Comparison of ENCODE assay signal across 26 mouse cellular contexts in genomic region chr11:107209818-107210217, GRCm38 (mm10). TPM values are rescaled to one million over a fixed set of nuclear protein-coding genes. Genes with fewer than 3 reads are reported as not detected.
DNase-seq lines count a peak whose midpoint lies in the region; ATAC-seq and TF ChIP-seq lines count a peak whose summit lies in the region.
"Had no signal": no experiment of that assay in that cellular context is flagged by ENCODE, and none has a peak within 500 bp of the region (broad histone marks: within the 10 kb centered on the region; RNA-seq: fewer than 3 reads in every experiment).

No protein-coding gene starts in this region.

- H3K27me3 ChIP-seq in E14TG2a.4 (ENCODE audit: insufficient read depth, low read length) = no peaks in the 10 kb centered on the region
- H3K27me3 ChIP-seq in intestine, embryonic 16.5 days (replicated peaks; ENCODE audit: control insufficient read depth, insufficient read depth, low read length) = no peaks in the 10 kb centered on the region
- H3K27me3 ChIP-seq: embryonic facial prominence, embryonic 13.5 days; forebrain, embryonic 15.5 days; hindbrain, embryonic 12.5 days; hindbrain, embryonic 15.5 days had no signal

- no peak for TF ChIP-seq POLR2A in brain, embryonic 14.5 days (IDR thresholded peaks at IDR 0.05; ENCODE audit: borderline replicate concordance, extremely low read depth, insufficient read depth, insufficient read length, poor library complexity, severe bottlenecking)

- H3K4me3 ChIP-seq in E14TG2a.4 (replicated peaks; ENCODE audit: low read length) (0 out of 2 replicates have a peak overlapping the region, but pooled peaks have one; percentile 30), ES-E14 (ENCODE audit: insufficient read depth in 1 of 2, low read depth in 1 of 2, low read length in 2 of 2, poor library complexity in 1 of 2, severe bottlenecking in 1 of 2) (0 out of 4 replicates have a peak overlapping the region, but pooled peaks of 1 of the 2 experiments have one; percentile 3)
- H3K4me3 ChIP-seq in intestine, embryonic 16.5 days (ENCODE audit: low read length) = no peak overlapping the region
- H3K4me3 ChIP-seq: embryonic facial prominence, embryonic 10.5 days; embryonic facial prominence, embryonic 13.5 days; forebrain, embryonic 10.5 days; forebrain, embryonic 15.5 days; gastrocnemius, adult 2 months; hindbrain, embryonic 12.5 days; hindbrain, embryonic 15.5 days had no signal

- no peak overlapping the region for H3K27ac ChIP-seq in ES-E14 (ENCODE audit: insufficient read depth, low read depth, low read length, poor library complexity, severe bottlenecking)
- H3K27ac ChIP-seq in intestine, embryonic 16.5 days (ENCODE audit: low read length) = no peak overlapping the region
- H3K27ac ChIP-seq: embryonic facial prominence, embryonic 10.5 days; embryonic facial prominence, embryonic 13.5 days; forebrain, embryonic 10.5 days; forebrain, embryonic 15.5 days; gastrocnemius, adult 2 months; hindbrain, embryonic 12.5 days; hindbrain, embryonic 15.5 days had no signal

- no peak for DNase-seq in frontal cortex, adult 2 months (ENCODE audit: extremely low spot score in 1 of 2, low spot score in 1 of 2)
- DNase-seq in ES-E14 (ENCODE audit: low read depth, low spot score) = peak; percentile 35
- DNase-seq in brain, embryonic 14.5 days (ENCODE audit: low read depth) = peak; percentile 30
- DNase-seq: adrenal gland, adult 2 months; adrenal gland, postnatal 14 days; B cell, adult 2 months; cerebellum, adult 11-12 months; cerebellum, adult 8-10 months; cerebellum, postnatal 10 days; cerebellum, postnatal 36 days; embryo, embryonic 11 days; gastrocnemius, adult 2 months; gastrocnemius, postnatal 14 days; heart, adult 11 months; kidney, adult 11 months had no signal

- H3K4me1 ChIP-seq in E14TG2a.4 (replicated peaks; ENCODE audit: low read depth, low read length) = peaks cover 73% of the 10 kb centered on the region
- H3K4me1 ChIP-seq in ES-E14 (ENCODE audit: control insufficient read depth in 2 of 2, insufficient read depth in 2 of 2, low read length in 2 of 2, poor library complexity in 1 of 2) = peaks cover 8% of the 10 kb centered on the region in 2 experiments
- H3K4me1 ChIP-seq in intestine, embryonic 16.5 days (ENCODE audit: control insufficient read depth, insufficient read depth, low read length) = no peaks in the 10 kb centered on the region
- H3K4me1 ChIP-seq: embryonic facial prominence, embryonic 10.5 days; embryonic facial prominence, embryonic 13.5 days; forebrain, embryonic 15.5 days; hindbrain, embryonic 12.5 days; hindbrain, embryonic 15.5 days had no signal

- H3K4me2 ChIP-seq in intestine, embryonic 16.5 days (ENCODE audit: low read depth, low read length) = no peak overlapping the region
- H3K4me2 ChIP-seq: embryonic facial prominence, embryonic 13.5 days; forebrain, embryonic 15.5 days; heart, embryonic 11.5 days; hindbrain, embryonic 12.5 days; hindbrain, embryonic 15.5 days had no signal

- no peak overlapping the region for H3K9ac ChIP-seq in ES-E14 (ENCODE audit: insufficient read depth, low read depth, low read length, poor library complexity, severe bottlenecking)
- H3K9ac ChIP-seq in intestine, embryonic 16.5 days (ENCODE audit: low read depth, low read length) = no peak overlapping the region
- H3K9ac ChIP-seq: embryonic facial prominence, embryonic 13.5 days; forebrain, embryonic 15.5 days; hindbrain, embryonic 12.5 days; hindbrain, embryonic 15.5 days had no signal

- peak; percentile 27; the same call in 1 of the 2 replicates for ATAC-seq in frontal cortex, adult (ENCODE audit: low TSS enrichment)
- no peak for ATAC-seq in intestine, embryonic 16.5 days
- ATAC-seq in erythroblast, adult 5-6 weeks (replicated peaks; ENCODE audit: low FRiP score, poor library complexity, severe bottlenecking) = no peak
- ATAC-seq: forebrain, embryonic 15.5 days had no signal

- in situ Hi-C loops in ES-E14 (cut with MboI; ENCODE audit: low sequenced_read_pairs in 2 of 2, unreplicated experiment in 2 of 2) = no loop called here

- TF ChIP-seq CTCF in E14TG2a.4 (conservative IDR thresholded peaks at IDR 0.05; ENCODE audit: low read length) = no peak
- no peak for TF ChIP-seq CTCF in brain, embryonic 14.5 days (IDR thresholded peaks at IDR 0.05; ENCODE audit: borderline replicate concordance, extremely low read depth, insufficient read depth, insufficient read length)

- H3K9me3 ChIP-seq in E14TG2a.4 (ENCODE audit: low read length) = no peaks in the 10 kb centered on the region
- H3K9me3 ChIP-seq in ES-E14 (ENCODE audit: control insufficient read depth, insufficient read depth, low read depth, low read length) = no peaks in the 10 kb centered on the region
- no peaks in the 10 kb centered on the region for H3K9me3 ChIP-seq in intestine, embryonic 16.5 days (ENCODE audit: control insufficient read depth, low read length)
- H3K9me3 ChIP-seq: embryonic facial prominence, embryonic 10.5 days; embryonic facial prominence, embryonic 13.5 days; forebrain, embryonic 10.5 days; forebrain, embryonic 15.5 days; hindbrain, embryonic 12.5 days; hindbrain, embryonic 15.5 days had no signal

- 83% methylated on average over 13 of the region's 13 CpGs for WGBS in intestine, embryonic 16.5 days

- H3K36me3 ChIP-seq in E14TG2a.4 (ENCODE audit: insufficient read depth, low read length) = peaks cover 30% of the 10 kb centered on the region
- peaks cover 2% of the 10 kb centered on the region; the same call in 1 of the 2 replicates for H3K36me3 ChIP-seq in ES-E14 (ENCODE audit: control insufficient read depth, insufficient read depth, low read length, poor library complexity, severe bottlenecking)
- H3K36me3 ChIP-seq in intestine, embryonic 16.5 days (ENCODE audit: control insufficient read depth, insufficient read depth, low read length) = no peaks in the 10 kb centered on the region
- H3K36me3 ChIP-seq: embryonic facial prominence, embryonic 13.5 days; hindbrain, embryonic 12.5 days; hindbrain, embryonic 15.5 days had no signal

TF ChIP-seq in ES-E14, 5 proteins besides CTCF, POLR2A, EP300 and RAD21:
- TF ChIP-seq ZC3H11A (IDR thresholded peaks at IDR 0.05; ENCODE audit: borderline replicate concordance, low read depth, low read length) = no peak
- no peak for TF ChIP-seq CHD2 (IDR thresholded peaks at IDR 0.05; ENCODE audit: low read depth, low read length)
- no peak for TF ChIP-seq MAFK (IDR thresholded peaks at IDR 0.05; ENCODE audit: insufficient read depth, low read depth, low read length)
- no peak for TF ChIP-seq HCFC1 (IDR thresholded peaks at IDR 0.05; ENCODE audit: borderline replicate concordance, insufficient read depth, low read length)
- no peak for TF ChIP-seq ZNF384 (IDR thresholded peaks at IDR 0.05; ENCODE audit: low read depth, low read length)

RNA-seq across cellular contexts. Expression of gene Nol11, which starts 20.6 kb away (rescaled TPM):
- polyA plus RNA-seq in frontal cortex, adult 2 months (2012; rRNA removed) = 18.4 and 20.6 TPM in 2 replicates
- 77.0 and 90.4 TPM in 2 replicates for total RNA-seq in ES-E14 (2012; rRNA removed)
- 30.2 and 34.4 TPM in 2 replicates for polyA plus RNA-seq in brain, embryonic 14.5 days (2012; rRNA removed)
- 36.9 and 43.0 TPM in 2 replicates for polyA plus RNA-seq in intestine, embryonic 16.5 days (2015; fragmentation: Nextera tagmentation; extraction: Ambion mirVana)
- total RNA-seq in erythroblast, adult 5-6 weeks (2015; ENCODE audit: low replicate concordance) = 10.2 and 18.6 TPM in 2 replicates
- 9.9 and 10.7 TPM in 2 replicates for total RNA-seq in erythroblast, adult 5-6 weeks (2017; ENCODE audit: low replicate concordance)

Comparison
In these comparisons a context has a peak if more than half of its experiments do, and no peak if none do; other contexts are left out.
1. DNase-seq: peak in ES-E14 (single experiment) and brain, embryonic 14.5 days (single experiment); none in frontal cortex, adult 2 months (0 of 2).